Mouse (Mus musculus) liver, embryonic 14.5 days (tissue): ENCODE measurements around the gene Dolk. TPM values are rescaled to one million over a fixed set of nuclear protein-coding genes. Genes with fewer than 3 reads are reported as not detected.

ENCODE experiments used
- ATAC-seq: fragments of 200-750 bp; cut with Nextera tagmentation; 2 replicates; pipeline ENCODE4 v1.8.0; 2017; ENCODE audit warnings: moderate number of reproducible peaks, mild to moderate bottlenecking, moderate library complexity; ENCODE audit not compliant: insufficient read depth
- DNase-seq, 3 experiments: peaks; one replicate each; pipeline ENCODE4 v3.0.0-alpha.2; 2012 to 2013; ENCODE audit warnings: low read depth in 3 of 3, low spot score in 3 of 3
- H3K27ac ChIP-seq: fragments of 300-500 bp; sonication (generic); 2 replicates; pipeline ENCODE4 v1.5.1; 2014; ENCODE audit warnings: moderate library complexity, mild to moderate bottlenecking, control low read depth, inconsistent platforms
- H3K27me3 ChIP-seq: fragments of 300-500 bp; sonication (generic); 2 replicates; pipeline ENCODE4 v1.6.1; 2014; ENCODE audit warnings: mild to moderate bottlenecking, low read length, moderate library complexity; ENCODE audit not compliant: control insufficient read depth, insufficient read depth
- H3K36me3 ChIP-seq: fragments of 300-500 bp; sonication (generic); replicated peaks from 2 replicates; pipeline ENCODE4 v1.6.1; 2014; ENCODE audit warnings: low read depth; ENCODE audit not compliant: control insufficient read depth, insufficient read depth
- H3K4me1 ChIP-seq, 2 experiments: fragments of 200-500 bp in 1 of 2; fragments of 300-500 bp in 1 of 2; sonication (generic) in 1 of 2; replicated peaks; 2 replicates each; pipeline ENCODE4 v1.6.1; 2012 to 2014; ENCODE audit warnings: antibody characterized with exemption in 1 of 2, inconsistent platforms in 1 of 2, low read length in 1 of 2; ENCODE audit not compliant: control insufficient read depth in 2 of 2, insufficient read depth in 2 of 2
- H3K4me2 ChIP-seq: fragments of 300-500 bp; sonication (generic); 2 replicates; pipeline ENCODE4 v1.6.1; 2014; ENCODE audit warnings: low read depth, mild to moderate bottlenecking, control low read depth, moderate library complexity
- H3K4me3 ChIP-seq, 2 experiments: fragments of 200-500 bp in 1 of 2; fragments of 300-500 bp in 1 of 2; sonication (generic) in 1 of 2; 2 replicates each; pipeline ENCODE4 v1.5.1; 2012 to 2014; ENCODE audit warnings: low read depth in 2 of 2, low read length in 2 of 2, mild to moderate bottlenecking in 2 of 2, control low read depth in 1 of 2, inconsistent platforms in 1 of 2, moderate library complexity in 1 of 2; ENCODE audit not compliant: insufficient read depth in 1 of 2
- H3K9ac ChIP-seq: fragments of 300-500 bp; sonication (generic); replicated peaks from 2 replicates; pipeline ENCODE4 v1.6.1; 2014; ENCODE audit warnings: mild to moderate bottlenecking, control low read depth, moderate library complexity
- H3K9me3 ChIP-seq: fragments of 300-500 bp; sonication (generic); 2 replicates; pipeline ENCODE4 v1.6.1; 2016; ENCODE audit warnings: low read length, mixed read lengths; ENCODE audit not compliant: control insufficient read depth
- CTCF ChIP-seq: IDR thresholded peaks from 2 replicates; pipeline ENCODE4 v1.5.1; 2016; ENCODE audit warnings: antibody characterized with exemption, low read depth, control low read depth
- EP300 ChIP-seq: IDR thresholded peaks from 2 replicates; pipeline ENCODE4 v1.6.1; 2016; ENCODE audit warnings: antibody characterized with exemption, low read depth
- WGBS: fragments of 180-500 bp; shearing (Covaris S2); extraction: QIAGEN DNeasy Blood & Tissue Kit; methylation state at CpG from one replicate; pipeline ENCODE4 v1.1.7; 2014; ENCODE audit not compliant: insufficient replicate concordance; 5-methylcytosine and 5-hydroxymethylcytosine counted together
- polyA plus RNA-seq, 2 experiments: library from polyadenylated mRNA; depleted of rRNA in 1 of 2; stranded (reverse) in 1 of 2; unstranded in 1 of 2; fragments of >200 nt; fragmentation: Nextera tagmentation in 1 of 2; extraction: Ambion mirVana in 1 of 2; gene quantifications; 2 replicates each; pipeline versions ENCODE4 v1.2.1 to v1.2.3; 2012 to 2014

Gene Dolk
- polyA plus RNA-seq, 2 experiments, result 4.6 to 11.4 TPM

DNA sequence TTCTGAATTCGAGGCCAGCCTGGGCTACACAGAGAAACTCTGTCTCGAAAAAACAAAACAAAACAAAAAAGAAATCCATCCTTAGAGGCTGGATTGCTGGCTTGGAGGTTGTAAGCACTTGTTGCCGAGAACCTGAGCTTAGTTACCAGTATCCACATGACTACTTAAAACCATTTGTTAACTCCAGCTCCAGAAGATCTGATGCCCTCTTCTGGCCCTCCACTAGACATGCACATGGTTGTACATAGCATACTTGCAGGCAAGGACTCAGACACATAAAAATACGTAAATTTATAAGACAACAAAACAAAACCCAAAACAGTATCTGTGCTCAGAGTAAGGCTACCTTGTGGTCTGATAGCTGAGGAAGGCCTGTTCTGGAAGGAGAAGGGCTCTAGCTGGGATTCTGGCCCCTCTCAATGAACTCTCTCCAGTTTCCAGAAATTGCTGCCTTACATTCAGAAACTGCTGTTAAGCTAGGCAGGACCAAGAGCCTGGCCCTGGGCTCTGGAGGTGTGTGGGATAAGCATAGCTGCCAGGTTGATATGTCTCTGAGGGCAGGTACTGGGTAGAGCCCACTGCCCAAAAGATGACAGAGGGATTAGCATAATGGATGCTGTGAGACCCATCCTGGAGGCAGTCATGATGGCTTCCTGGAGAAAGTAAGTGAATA lies 24.9 kb downstream of the Dolk start:
- 74% methylated on average over 4 of the region's 4 CpGs for WGBS

DNA sequence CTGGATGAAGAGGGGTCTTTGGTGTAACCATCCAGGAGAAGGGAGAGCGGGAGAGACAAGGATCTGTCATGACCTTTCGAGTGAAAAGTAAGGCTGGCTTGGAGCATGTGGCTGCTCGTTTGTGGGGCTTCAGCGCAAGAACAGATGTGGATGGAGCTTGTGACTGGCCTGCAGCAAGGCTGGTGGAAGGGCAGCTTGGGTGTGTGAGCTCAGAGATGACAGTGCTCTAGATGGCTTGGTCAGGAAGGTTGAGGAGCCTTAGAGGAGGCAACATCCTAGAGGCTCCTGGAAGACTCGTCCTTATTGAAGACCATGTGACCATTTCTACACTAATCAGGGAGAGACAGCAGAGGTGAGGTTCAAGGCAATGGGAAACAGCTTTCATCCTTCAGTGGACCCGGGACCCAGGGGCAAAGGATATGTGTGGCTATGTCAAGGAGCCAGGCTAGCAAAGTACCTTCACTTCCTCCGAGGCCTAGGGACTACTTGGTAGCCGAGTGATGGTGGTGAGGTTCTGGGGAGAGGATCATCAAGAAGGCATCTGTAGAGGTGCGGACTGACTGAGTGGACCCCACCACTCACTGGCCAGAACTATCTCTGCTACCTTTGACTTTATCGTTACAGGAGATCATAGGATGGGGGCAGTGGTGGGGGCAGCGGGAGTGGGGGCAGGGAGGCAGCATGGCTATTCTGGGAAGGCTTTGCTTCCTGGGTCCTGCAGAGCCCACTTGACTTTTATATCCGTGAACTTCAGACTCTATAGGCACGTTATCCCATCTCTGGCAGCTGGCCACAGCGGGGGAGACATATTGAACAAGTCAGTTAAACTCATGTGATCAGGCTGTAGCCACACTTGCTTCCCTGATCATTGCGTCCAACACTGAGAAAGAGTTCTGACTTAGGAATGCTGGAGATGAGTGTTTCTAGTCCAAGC lies 26.7 kb downstream of the Dolk start:
- H3K4me2 ChIP-seq, result no peak overlapping the region
- no peak for TF ChIP-seq EP300
- no peak for TF ChIP-seq CTCF
- H3K4me3 ChIP-seq, result no peak overlapping the region
- DNase-seq (no peak), ATAC-seq (no peak)
- WGBS, result 78% methylated on average over 15 of the region's 15 CpGs
- H3K27ac ChIP-seq, result no peak overlapping the region
- no peaks in the 10 kb centered on the region for H3K27me3 ChIP-seq
- peaks cover 47% of the 10 kb centered on the region for H3K36me3 ChIP-seq
- no peaks in the 10 kb centered on the region for H3K9me3 ChIP-seq
- no peak overlapping the region for H3K9ac ChIP-seq
- H3K4me1 ChIP-seq, result peaks cover 0 to 5% of the 10 kb centered on the region in 2 experiments; a peak in 2 of 4 replicates

More for the DNA sequence above, 24.9 kb downstream of the Dolk start:
- Histone ChIP-seq H3K9me3 (no peaks in the 10 kb centered on the region), H3K36me3 (peaks cover 35% of the 10 kb centered on the region), H3K4me2 (no peak overlapping the region), H3K27me3 (no peaks in the 10 kb centered on the region), H3K9ac (no peak overlapping the region), H3K4me3 (no peak overlapping the region), H3K27ac (no peak overlapping the region), H3K4me1 (peaks cover 0 to 19% of the 10 kb centered on the region in 2 experiments; a peak in 2 of 4 replicates)
- no peak for DNase-seq
- ATAC-seq, result no peak
- TF ChIP-seq CTCF (peak; percentile 24; the same call in 1 of the 2 replicates), EP300 (no peak)

DNA sequence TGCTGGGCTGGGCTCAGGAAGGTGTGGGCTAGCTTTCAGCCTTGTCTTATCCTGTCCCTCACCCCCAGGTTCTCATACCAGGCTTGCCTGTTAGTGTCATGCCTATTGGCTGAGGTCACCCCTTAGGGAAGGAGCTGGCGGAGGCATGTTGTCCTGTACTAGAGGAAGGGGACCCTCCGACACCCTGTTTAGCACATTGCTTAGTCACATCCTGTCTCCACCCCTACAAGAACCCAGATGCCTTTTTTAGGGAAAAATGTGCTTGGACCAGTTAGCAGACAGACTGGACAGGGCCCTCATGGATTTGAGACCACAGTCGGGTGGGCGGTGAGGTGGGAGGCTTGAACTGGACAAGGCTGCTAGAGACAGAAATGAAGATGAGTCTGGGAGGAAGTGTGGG lies 27.5 kb downstream of the Dolk start:
- DNase-seq, result no peak
- no peak for ATAC-seq
- H3K36me3 ChIP-seq, result peaks cover 46% of the 10 kb centered on the region

DNA sequence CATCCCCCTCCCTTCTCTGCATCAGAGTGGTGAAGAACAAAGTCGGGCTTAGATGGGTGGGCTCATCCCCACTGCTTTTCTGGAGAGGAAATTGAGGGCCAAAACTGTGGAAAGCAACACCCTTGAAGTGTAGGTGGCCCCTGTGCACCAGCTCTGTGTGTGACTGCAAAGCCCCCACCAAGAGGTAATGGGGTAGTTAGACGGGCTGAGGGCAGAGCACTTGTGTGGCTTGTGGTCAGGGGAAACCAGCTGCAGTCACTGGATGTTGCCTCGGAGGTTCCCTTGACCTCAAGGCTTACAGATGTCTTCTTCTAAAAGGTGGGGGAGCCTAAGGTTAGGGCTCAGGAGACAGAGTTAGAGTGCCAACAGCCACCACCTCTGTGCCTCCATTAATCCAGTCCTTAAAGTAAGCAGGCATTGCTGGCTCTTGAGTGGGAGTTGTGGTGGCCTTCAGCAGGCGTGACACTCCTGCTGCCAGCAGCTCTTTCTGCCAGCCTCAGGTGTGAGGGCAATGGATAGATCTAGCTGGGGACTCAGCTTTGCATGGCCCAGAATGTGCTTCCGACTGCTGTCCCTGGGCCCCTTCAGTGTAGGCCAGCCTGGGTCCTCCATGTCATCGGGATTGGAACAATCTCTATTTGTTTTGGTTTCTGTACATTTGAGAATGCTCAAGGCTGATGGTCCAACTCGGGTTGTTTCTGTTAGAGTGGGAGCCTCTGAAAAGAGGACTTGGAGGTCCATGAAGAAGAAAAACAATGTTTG lies 28.3 kb downstream of the Dolk start:
- no peak for ATAC-seq
- H3K4me3 ChIP-seq, result no peak overlapping the region
- WGBS, result 45% methylated on average over 7 of the region's 7 CpGs
- no peaks in the 10 kb centered on the region for H3K9me3 ChIP-seq
- H3K9ac ChIP-seq, result no peak overlapping the region
- no peak overlapping the region for H3K27ac ChIP-seq
- no peak overlapping the region for H3K4me2 ChIP-seq
- no peaks in the 10 kb centered on the region for H3K27me3 ChIP-seq
- TF ChIP-seq CTCF, result no peak
- TF ChIP-seq EP300, result no peak
- peaks cover 39% of the 10 kb centered on the region for H3K36me3 ChIP-seq
- no peak for DNase-seq
- peaks cover 0 to 5% of the 10 kb centered on the region in 2 experiments; a peak in 2 of 4 replicates for H3K4me1 ChIP-seq

More for the DNA sequence above, 27.5 kb downstream of the Dolk start:
- H3K27me3 ChIP-seq, result no peaks in the 10 kb centered on the region
- H3K9me3 ChIP-seq, result no peaks in the 10 kb centered on the region
- TF ChIP-seq EP300, result no peak
- no peak for TF ChIP-seq CTCF
- no peak overlapping the region for H3K4me3 ChIP-seq
- H3K4me1 ChIP-seq, result peaks cover 0 to 5% of the 10 kb centered on the region in 2 experiments; a peak in 2 of 4 replicates
- WGBS, result 42% methylated on average over 4 of the region's 4 CpGs
- H3K4me2 ChIP-seq, result no peak overlapping the region
- no peak overlapping the region for H3K27ac ChIP-seq
- no peak overlapping the region for H3K9ac ChIP-seq
